Mouse (Mus musculus): ENCODE results near the gene Pip4k2c.
A peak's percentile ranks its signal among the peaks of the same experiment; 100 is the strongest.
"Not testable (repeated sequence)": the region's sequence is repeated elsewhere in the genome, so short reads cannot be mapped to it uniquely, and the experiment has no call there.

The Pip4k2c gene

DNA sequence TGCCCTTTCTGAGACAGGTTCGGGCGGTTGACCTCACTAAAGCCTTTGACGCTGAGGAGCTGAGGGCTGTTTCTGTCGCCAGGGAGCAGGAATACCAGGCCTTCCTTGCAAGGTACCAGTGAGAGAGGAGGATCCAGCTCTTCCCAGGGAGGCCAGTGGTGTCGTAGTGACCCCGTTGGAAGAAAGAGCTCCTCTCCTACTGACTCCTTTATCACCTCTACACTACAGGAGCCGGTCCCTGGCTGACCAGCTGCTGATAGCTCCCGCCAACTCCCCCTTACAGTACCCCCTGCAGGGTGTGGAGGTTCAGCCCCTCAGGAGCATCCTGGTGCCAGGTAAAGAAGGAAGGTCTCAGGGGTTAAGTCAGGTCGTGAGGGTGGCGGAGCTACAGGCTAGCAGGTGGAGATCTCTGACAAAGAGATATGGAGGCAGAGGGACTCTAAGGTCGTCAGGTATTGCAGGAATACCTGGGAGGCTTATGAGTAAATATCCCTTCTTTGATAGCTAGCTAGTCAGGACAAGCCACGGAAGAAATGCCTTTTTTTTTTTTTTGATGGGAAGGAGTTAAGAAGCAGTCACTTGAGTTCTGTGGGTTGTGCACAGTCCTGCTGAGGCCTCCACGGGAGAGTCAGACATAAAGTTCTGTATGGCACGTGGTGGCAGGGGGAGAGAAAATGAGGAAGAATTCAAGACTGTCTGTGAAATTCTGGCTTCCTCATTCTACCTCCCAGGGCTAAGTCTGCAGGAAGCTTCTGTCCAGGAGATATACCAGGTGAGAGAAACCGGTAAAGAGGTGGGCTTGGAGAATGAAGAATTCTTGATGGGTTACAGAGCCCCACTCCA lies 44.4 kb downstream of the Pip4k2c start:
- peak; percentile 41 for DNase-seq

DNA sequence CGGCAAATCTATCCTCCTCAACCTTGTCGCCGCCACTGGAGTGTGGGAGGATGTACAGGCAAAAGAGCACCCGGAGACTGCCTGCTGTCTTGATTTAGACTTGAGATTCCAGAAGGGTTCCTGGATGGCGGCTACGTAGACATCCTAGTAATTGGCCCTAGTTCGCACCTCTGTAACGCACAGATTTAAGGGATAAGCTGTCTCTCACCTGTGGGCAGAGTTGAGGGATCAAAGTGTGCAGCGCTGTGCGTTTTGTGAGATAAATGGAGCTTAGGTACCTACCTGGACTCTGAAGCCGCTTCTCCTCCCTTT lies 45.0 kb downstream of the Pip4k2c start:
- DNase-seq, result no peak

DNA sequence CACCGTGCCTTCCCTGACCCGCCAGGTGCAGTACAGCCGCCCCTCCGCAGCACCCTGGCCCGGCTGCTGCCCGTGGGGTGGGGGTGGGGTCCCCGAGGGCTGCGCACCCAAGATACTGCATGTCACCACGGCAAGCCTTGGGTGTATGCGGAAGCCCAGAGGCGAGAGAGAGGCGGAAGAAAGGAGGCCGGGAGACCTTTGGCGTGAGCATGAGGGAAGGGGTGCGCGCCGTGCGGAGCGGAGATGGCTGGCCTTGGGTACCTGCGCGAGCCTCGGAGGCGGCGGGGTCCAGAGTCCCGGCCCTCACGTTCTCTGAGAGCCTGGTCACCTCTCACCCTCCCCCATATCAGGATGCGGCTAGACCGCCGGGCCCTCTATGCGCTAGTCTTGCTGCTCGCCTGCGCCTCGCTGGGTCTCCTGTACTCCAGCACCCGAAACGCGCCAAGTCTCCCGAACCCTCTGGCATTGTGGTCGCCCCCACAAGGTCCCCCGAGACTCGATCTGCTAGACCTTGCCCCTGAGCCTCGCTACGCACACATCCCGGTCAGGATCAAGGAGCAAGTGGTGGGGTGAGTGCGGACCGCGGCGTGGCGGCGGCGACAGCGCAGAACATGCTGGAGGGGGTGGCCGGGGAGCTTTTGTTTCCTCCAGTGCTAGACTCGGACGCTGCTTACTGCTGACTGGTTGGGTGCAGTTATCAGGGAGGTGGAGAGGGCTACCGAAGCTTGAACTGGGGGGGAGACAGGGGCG lies 45.6 kb downstream of the Pip4k2c start:
- peak; percentile 58 for DNase-seq

DNA sequence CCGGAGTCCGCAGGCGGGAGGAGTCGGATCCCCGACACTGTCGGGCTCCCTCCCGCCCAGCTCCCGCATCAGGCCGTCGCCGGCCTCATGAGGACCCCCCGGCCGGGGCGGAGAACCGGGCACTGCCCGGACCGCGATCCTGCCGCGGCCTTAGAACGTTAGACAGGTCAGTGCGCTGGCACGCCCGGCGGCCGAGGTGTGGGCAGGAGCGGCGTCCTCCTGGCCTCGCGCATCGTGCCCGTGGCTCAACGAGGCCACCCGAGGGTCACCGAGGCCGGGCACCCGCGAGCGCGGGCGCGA lies 46.1 kb downstream of the Pip4k2c start:
- DNase-seq, result no peak

DNA sequence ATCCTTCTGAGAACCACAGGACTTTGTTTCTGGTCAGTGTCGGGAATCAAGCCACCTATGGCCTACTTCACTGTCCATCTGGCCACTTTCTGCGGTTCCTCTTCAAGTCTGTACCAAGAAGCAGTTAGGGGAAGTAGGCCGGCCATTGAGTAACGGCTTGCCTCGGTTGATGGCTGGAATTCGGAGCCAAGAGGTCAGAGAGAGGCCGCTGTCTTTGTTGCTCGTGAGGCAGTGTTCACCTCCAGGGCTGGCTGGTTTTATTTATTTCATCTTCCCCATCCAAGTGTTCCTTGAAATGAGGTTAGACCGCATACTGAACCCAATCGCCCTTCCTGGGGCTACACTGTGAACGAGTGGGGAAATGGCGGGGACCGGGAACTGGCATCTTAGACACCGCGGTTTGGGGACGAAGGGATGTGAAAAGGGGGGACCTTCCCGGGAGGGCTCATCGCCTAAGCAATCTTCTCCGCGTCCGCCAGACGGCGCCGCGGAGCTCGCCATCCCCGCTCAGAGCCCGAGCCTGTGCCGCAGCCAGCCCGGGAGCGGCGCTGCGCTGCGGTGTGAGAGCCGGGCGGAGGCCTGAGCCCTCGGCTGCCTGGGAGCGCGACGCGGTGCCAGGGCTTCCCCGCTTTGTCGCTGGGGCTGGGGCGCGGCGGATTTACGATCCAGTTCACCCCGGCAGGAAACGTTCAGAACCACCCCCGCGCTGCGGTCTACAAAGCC lies 46.6 kb downstream of the Pip4k2c start, which contains the start of gene B4galnt1:
TSS of gene B4galnt1 (plus strand) at position 595 of the 723 bp plus-strand sequence.
- peak; percentile 78 for DNase-seq

DNA sequence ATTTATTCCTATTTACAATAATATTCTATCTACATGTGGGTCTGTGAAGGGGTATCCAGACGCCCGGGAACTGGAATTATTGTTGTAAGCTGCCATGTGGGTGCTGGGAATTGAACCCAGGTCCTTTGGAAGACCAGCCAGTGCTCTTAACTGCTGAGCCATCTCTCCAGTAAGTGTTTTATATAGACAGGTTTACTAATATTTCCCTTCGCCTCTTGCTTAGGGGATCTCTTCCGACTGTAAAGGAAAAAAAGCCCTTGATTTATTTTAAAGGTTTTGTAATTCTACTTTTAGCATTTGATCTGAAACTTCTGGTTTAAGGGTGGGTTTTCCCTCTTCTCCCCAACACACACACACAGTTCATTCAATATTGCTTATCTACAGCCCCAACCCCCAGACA lies 47.2 kb downstream of the Pip4k2c start:
- DNase-seq, result no peak

DNA sequence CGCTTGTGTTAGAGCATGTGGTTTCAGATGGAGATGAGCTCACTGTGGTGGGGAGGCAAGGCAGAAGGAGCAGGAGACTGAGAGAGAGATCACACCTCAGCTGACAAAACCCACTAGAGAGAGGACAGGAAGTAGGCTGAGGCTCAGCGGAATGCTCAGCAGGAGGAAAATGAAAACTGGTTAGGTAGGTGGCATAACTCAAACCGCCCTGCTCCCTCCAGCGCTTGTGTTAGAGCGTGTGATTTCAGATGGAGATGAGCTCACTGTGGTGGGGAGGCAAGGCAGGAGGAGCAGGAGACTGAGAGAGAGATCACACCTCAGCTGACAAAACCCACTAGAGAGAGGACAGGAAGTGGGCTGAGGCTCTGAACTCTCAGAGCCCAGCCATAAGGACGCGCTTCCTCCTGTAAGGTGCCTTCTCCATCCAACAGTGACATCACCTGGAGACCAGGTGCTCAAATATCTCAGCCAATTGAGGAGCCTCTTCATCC lies 48.6 kb downstream of the Pip4k2c start:
- not testable (repeated sequence) for DNase-seq

DNA sequence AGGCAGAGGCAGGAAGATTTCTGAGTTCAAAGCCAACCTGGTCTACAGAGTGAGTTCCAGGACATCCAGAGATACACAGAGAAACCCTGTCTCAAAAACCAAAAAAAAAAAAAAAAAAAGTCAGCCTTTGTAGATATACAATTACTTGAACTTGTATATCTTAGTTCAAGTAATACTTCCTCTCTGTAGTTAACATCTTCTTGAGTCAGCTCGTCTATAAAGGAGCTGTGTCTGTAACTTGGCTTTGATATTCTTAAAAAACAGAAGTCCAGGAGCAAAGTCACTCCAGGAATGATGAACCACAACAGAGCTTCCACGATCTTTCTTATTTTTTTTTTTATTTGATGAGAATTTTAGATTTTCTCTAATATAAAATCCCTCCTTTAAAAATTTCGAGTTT lies 50.7 kb downstream of the Pip4k2c start:
- no peak for DNase-seq

DNA sequence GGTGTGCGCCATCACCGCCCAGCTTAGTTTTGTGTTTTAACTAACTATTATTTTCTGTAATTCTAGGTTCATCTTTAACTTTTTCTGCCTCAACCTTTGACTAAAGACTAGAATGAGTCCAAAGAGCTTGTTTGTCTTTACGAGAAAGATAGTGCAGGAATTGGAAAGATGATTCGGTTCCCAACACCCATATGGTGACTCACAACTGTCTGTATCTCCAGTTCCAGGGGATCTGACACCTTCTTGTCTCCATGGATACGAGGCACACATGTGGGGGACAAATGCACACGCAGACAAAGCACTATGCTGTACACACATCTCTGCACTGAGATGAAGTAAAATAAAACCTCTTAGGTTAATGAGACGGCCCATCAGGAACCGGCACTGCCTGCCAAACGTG lies 51.3 kb downstream of the Pip4k2c start:
- DNase-seq, result no peak

DNA sequence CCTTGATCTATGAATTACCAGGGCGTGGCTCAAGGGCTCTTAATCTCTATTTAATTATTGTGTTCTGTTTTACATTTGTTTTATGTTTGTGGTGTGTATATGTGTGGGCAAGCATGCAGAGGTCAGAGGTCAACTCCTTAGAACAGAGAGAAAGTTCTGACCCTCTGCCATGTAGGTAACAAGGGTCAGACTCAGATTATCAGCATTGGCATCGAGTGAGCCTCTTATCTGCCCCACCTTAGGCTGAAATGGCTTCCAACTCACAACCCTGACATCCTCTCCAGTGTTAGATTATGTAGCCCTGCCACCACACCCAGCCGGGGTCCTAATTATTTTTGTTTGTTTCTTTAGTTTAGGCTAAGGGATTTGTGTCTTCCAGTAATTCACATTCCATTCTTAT lies 52.9 kb downstream of the Pip4k2c start:
- DNase-seq, result no peak

DNA sequence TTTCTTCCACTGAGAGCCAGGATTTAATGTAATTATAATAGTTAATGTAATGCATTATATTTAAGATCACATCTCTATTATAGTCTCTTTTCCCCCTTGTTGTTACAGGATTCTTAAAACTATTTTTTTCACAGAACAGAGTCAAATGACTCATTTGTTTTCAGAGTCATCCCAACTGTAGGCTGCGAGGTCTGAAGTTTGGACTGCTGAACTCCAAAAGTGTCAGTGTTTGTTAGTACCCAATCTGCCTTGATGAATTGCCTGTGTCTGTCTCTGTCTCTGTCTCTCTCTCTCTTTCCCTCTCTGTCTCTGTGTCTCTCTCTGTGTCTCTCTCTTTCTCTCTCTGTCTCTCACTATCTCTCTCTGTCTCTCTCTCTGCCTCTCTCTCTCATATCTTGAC lies 54.9 kb downstream of the Pip4k2c start:
- DNase-seq, result no peak

DNA sequence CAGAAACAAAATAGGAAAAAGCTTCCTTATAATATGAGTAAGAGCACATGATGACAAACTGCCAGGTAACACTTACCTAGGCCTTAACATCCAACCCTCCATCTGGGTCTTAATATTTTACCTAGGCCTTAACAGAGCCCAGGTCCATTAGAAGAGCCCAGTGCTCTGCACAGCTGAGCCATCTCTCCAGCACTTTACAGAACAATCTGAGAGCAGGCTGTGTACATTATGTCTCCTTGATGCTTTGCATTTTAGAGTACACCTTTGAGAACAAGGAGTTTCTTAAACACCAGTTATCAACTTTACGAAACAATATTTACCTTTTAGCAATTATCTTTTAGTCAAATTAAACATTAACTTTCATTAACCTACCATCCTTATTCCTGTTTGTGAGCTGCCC lies 55.3 kb downstream of the Pip4k2c start:
- DNase-seq, result no peak

DNA sequence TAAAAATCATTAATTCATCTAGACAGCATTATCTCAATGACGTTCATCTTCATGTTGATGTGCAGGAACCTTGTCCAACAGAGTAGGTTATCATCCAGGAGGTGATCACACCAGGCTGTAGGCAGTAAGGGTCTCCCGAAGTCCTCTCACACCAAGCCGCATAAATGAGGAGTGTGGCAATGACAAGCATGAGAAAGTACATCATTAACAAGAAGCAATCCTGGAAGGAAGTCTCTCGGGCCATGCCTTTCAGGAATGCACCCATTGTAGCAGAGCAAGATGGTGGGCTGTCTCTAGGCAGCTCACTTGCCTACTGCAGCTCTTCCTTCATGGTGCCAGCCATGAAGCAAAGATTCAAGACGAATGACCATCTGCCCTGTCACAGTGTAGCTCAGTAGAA lies 56.7 kb downstream of the Pip4k2c start:
- no peak for DNase-seq

DNA sequence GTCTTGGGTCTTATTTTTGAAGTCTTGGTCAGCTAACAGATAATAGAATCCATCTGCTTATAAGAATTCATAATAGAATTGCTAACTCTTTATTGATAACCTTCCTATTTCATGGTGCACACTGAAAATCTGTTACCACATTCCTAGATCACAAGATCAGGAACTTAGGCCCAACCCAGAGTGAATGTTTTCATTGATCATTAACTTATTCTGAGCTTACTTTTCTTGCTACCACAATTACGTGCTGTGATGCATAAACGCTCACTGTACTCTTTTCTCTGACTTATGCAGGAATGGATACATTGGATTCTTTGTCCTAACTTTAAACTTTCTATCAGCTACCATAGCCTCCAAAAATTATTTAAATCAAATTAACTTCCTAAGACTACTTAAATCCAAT lies 57.1 kb downstream of the Pip4k2c start:
- no peak for DNase-seq

DNA sequence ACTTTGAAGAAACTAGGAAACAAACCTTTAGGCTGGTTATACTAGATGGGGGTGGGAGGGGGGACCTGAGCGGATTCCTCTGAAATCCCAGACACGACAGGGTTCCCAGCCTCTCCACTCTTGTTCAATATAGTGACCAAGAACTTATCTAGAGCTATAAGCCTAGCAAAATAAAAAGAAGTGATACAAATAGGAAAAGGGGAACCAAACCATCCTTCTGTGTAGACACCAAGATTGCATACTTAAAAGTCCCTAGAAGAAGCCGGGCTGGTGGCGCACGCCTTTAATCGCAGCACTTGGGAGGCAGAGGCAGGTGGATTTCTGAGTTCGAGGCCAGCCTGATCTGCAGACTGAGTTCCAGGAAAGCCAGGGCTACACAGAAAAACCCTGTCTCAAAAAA lies 58.1 kb downstream of the Pip4k2c start:
- no peak for DNase-seq

DNA sequence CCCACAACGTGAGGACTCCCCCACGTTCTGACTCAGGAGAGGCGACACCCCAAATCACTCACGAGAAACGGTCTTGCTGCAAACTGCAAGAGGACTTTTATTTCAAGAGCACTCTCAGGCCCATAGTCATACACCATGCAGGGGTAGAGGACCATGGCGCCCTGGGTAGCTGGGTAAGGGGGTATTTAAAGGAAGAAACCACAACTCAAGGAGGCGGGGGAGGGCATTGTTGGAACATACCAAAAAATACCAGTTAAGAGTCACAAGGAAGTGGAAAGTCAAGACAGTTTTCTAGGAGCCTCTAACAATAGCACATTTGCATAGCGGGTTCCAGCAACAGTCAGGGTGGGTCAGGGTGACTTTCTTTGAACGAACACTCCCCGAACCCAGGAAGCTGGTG lies 58.8 kb downstream of the Pip4k2c start:
- not testable (repeated sequence) for DNase-seq

DNA sequence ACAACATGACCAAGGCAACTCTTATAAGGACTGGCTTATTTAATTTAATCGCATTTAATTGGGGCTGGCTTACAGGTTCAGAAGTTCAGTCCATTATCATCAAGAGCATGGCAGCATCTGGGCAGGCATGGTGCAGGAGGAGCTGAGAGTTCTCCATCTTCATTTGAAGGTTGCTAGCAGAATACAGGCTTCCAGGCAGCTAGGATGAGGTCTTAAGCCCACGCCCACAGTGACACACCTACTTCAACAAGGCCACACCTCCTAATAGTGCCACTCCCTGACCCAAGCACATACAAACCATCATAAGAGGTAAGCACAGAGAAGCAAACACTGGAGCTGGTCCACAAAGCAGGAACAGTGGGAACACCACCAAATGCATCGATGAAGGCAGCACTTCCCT lies 60.2 kb downstream of the Pip4k2c start:
- DNase-seq, result peak; percentile 50

DNA sequence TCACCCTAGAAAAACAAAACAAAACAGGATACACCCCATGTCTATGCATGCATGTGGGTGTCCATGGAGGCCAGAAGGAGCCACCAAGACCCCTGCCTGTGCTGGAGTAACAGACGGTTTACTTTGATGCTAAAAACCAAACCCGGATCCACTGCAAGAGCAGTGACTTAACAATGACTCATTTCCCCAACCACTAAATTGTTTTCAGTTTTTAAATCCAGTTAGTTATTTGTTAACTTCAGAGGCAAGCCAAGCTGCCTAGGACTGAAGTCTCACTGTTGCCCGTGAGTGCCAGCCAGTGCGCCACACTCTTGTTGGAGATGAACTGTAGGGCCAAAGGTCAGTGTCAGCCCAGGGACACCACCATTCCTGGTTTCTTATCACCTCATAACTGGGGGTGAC lies 60.9 kb downstream of the Pip4k2c start:
- no peak for DNase-seq

DNA sequence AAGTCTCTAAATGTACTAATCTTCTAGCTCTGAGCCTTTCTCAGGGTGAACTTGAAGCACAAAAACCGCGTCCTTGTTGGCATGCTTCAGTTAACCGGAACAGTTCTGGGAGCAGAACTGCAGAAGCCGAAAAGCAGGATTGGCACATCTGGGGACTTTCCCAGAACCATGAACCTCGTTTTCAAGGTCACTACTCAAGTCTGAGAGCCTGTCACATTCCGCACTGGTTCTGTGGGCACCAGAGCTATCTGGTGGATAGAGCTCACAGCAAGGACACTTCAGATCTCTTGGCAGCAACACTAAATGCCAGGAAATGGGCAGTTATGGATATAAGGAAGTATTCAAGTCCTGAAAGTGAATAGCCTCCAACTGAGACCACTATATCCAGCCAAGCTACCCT lies 64.2 kb downstream of the Pip4k2c start:
- DNase-seq, result peak; percentile 44

Measured in lung, postnatal 36 days (tissue).